Mouse (Mus musculus) T-helper 2 cell (primary cell): ENCODE measurements around the gene Pramel4.
"Not testable (repeated sequence)": the region's sequence is repeated elsewhere in the genome, so short reads cannot be mapped to it uniquely, and the experiment has no call there.

Source experiments
- in situ Hi-C: fragments of 300-600 bp; cut with MboI, MseI; formaldehyde crosslinking; loops from one replicate; pipeline ENCODE4 v1.15.1; 2025; ENCODE audit warnings: high pct_unique_total_duplicates

Gene Pramel4

GRCm38 (mm10) chr4:144058826-144059225, at the start of gene Pramel4:
Gene Pramel4, plus strand, starts transcription at chr4:144059126.
- in situ Hi-C loops = not testable (repeated sequence)

- in situ Hi-C loops = not testable (repeated sequence)
These were observed 47.2 kb downstream of the Pramel4 start, which contains the start of gene Gm13102 for GRCm38 (mm10) chr4:144106174-144106573. Gene Gm13102, plus strand, starts transcription at chr4:144106474.
